Mouse (Mus musculus): ENCODE data around the gene Umps. TPM values are rescaled to one million over a fixed set of nuclear protein-coding genes. Genes with fewer than 3 reads are reported as not detected.
A peak's percentile ranks its signal among the peaks of the same experiment; 100 is the strongest.

Gene Umps
- polyA plus RNA-seq, 1 experiment: 16.5 TPM

DNA sequence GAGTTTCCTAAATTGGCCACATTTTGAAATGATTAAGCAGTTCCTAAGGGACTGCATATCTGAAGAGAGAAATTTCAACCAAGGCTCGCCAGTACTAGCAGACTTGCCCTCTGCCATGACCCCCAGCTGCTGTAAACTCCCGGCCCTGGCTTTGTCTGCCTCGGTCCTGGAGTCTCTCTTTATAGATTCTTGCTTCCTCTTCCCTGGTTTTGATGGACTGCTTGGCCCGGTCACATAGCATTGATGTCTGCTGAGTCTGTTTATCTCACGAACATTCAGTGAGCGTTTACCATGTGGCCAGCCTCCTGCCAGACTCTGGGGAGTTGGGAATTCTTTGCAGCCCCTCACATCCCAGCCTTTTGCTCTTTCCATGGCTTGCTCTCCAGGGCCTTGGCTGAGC is 22.1 kb downstream of the Umps start:
- H3K27ac ChIP-seq (ENCODE audit: insufficient read depth, low read depth, low read length): peak overlapping the region; percentile 8; the same call in 1 of the 2 replicates
- H3K4me1 ChIP-seq (ENCODE audit: control insufficient read depth, insufficient read depth, low read length): peaks cover 38% of the 10 kb centered on the region
- H3K36me3 ChIP-seq (ENCODE audit: control insufficient read depth, insufficient read depth, low read length): peaks cover 2% of the 10 kb centered on the region; the same call in 1 of the 2 replicates
- WGBS: 56% methylated on average over 6 of the region's 6 CpGs
- DNase-seq: peak; percentile 75
- H3K4me3 ChIP-seq (ENCODE audit: insufficient read depth, low read depth, low read length): no peak overlapping the region
- H3K27me3 ChIP-seq (replicated peaks; ENCODE audit: control insufficient read depth, insufficient read depth, low read length): no peaks in the 10 kb centered on the region
- TF ChIP-seq CTCF (conservative IDR thresholded peaks at IDR 0.05; ENCODE audit: insufficient read depth, insufficient read length, low read depth, low read length) (no peak), POLR2A (IDR thresholded peaks at IDR 0.05; ENCODE audit: low read depth, low read length) (no peak)

DNA sequence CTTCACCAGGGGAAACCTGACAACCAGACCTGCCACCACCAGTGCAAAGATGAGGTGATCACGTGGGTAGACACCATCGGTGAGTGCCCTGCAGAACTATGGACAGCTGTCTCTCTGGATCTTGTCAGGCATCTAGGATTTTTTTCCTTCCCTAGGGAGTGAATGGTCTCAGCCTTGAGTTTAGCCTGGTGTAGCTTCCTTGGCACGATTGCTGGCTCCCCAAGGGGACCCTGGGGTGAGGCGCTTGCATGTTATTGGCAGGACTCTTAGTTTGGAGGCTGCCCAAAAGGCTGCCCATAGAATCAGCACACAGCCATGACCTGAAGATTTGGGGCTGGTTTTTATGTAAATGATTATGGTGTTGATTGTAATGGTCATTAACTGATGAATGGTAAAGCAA is 22.7 kb downstream of the Umps start:
- Histone ChIP-seq H3K4me3 (ENCODE audit: insufficient read depth, low read depth, low read length) (no peak overlapping the region), H3K27ac (ENCODE audit: insufficient read depth, low read depth, low read length) (no peak overlapping the region), H3K4me1 (ENCODE audit: control insufficient read depth, insufficient read depth, low read length) (peaks cover 40% of the 10 kb centered on the region), H3K27me3 (replicated peaks; ENCODE audit: control insufficient read depth, insufficient read depth, low read length) (no peaks in the 10 kb centered on the region), H3K36me3 (ENCODE audit: control insufficient read depth, insufficient read depth, low read length) (peaks cover 2% of the 10 kb centered on the region; the same call in 1 of the 2 replicates)
- 89% methylated on average over 4 of the region's 4 CpGs for WGBS
- TF ChIP-seq POLR2A (IDR thresholded peaks at IDR 0.05; ENCODE audit: low read depth, low read length): no peak
- TF ChIP-seq CTCF (conservative IDR thresholded peaks at IDR 0.05; ENCODE audit: insufficient read depth, insufficient read length, low read depth, low read length): no peak
- no peak for DNase-seq

GRCm38 (mm10) chr16:33943388-33943787 is 23.4 kb downstream of the Umps start:
- H3K27me3 ChIP-seq (replicated peaks; ENCODE audit: control insufficient read depth, insufficient read depth, low read length): no peaks in the 10 kb centered on the region
- H3K27ac ChIP-seq (ENCODE audit: insufficient read depth, low read depth, low read length): no peak overlapping the region
- no peaks in the 10 kb centered on the region for H3K36me3 ChIP-seq (ENCODE audit: control insufficient read depth, insufficient read depth, low read length)
- H3K4me3 ChIP-seq (ENCODE audit: insufficient read depth, low read depth, low read length): no peak overlapping the region
- H3K4me1 ChIP-seq (ENCODE audit: control insufficient read depth, insufficient read depth, low read length): peaks cover 39% of the 10 kb centered on the region
- DNase-seq: no peak
- WGBS: 99% methylated on average over 6 of the region's 6 CpGs
- TF ChIP-seq CTCF (conservative IDR thresholded peaks at IDR 0.05; ENCODE audit: insufficient read depth, insufficient read length, low read depth, low read length): no peak
- TF ChIP-seq POLR2A (IDR thresholded peaks at IDR 0.05; ENCODE audit: low read depth, low read length): no peak

DNA sequence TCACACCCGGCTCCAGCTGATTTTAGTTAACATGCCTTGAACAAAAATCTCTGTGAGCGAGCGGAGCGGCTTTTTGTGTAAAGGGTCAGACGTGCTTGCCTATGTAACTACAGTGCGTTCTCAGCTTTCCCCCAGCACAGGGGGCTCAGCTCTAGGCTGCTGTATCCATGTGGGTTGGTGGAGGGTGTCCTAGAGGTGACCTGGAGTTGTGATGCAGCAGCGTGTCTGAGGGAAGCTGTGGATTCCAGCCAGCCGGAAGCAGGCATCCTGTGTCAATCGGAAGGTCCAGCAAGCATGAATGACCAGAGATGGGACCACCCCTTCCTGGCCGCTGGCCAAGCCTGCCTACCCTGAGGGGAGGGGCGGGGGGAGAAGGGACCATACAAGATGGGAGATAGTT is 24.5 kb downstream of the Umps start:
- peak; percentile 90 for DNase-seq
- TF ChIP-seq POLR2A (IDR thresholded peaks at IDR 0.05; ENCODE audit: low read depth, low read length) (no peak), CTCF (conservative IDR thresholded peaks at IDR 0.05; ENCODE audit: insufficient read depth, insufficient read length, low read depth, low read length) (no peak)
- H3K27me3 ChIP-seq (replicated peaks; ENCODE audit: control insufficient read depth, insufficient read depth, low read length): no peaks in the 10 kb centered on the region
- H3K4me1 ChIP-seq (ENCODE audit: control insufficient read depth, insufficient read depth, low read length): peaks cover 42% of the 10 kb centered on the region
- 52% methylated on average over 11 of the region's 11 CpGs for whole genome bisulfite sequencing
- no peak overlapping the region for H3K4me3 ChIP-seq (ENCODE audit: insufficient read depth, low read depth, low read length)
- H3K27ac ChIP-seq (ENCODE audit: insufficient read depth, low read depth, low read length): no peak overlapping the region
- no peaks in the 10 kb centered on the region for H3K36me3 ChIP-seq (ENCODE audit: control insufficient read depth, insufficient read depth, low read length)

DNA sequence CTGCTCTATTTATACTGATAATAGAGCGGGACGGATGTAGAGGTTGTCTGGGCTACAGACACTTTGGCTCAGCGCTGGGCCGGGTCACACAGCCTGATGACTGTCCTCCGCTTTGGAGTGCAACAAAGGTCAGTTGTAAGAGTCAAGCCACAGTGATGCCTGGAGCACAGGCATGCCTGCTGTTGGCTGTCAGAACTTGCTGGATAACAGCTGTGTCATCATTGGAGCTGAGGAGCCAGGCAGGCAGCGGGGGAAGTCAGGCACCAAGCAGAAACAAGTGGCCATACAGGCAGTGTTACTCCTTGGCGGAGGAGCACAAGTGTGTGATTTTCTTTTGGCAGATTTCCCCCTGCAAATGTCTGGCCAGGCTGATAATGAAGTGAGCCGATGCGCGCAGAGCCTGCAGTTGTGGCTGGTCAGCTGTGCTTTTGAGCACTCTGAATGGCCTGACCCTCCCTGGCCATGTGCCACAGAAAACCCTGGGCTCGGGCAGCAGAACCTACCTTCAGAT is 25.5 kb downstream of the Umps start:
- TF ChIP-seq CTCF (conservative IDR thresholded peaks at IDR 0.05; ENCODE audit: insufficient read depth, insufficient read length, low read depth, low read length) (no peak), POLR2A (IDR thresholded peaks at IDR 0.05; ENCODE audit: low read depth, low read length) (no peak)
- WGBS: 39% methylated on average over 11 of the region's 11 CpGs
- H3K27me3 ChIP-seq (replicated peaks; ENCODE audit: control insufficient read depth, insufficient read depth, low read length): no peaks in the 10 kb centered on the region
- DNase-seq: peak; percentile 78
- no peak overlapping the region for H3K4me3 ChIP-seq (ENCODE audit: insufficient read depth, low read depth, low read length)
- H3K4me1 ChIP-seq (ENCODE audit: control insufficient read depth, insufficient read depth, low read length): peaks cover 37% of the 10 kb centered on the region
- H3K27ac ChIP-seq (ENCODE audit: insufficient read depth, low read depth, low read length): no peak overlapping the region; the same call in 1 of the 2 replicates
- H3K36me3 ChIP-seq (ENCODE audit: control insufficient read depth, insufficient read depth, low read length): no peaks in the 10 kb centered on the region

- no peak overlapping the region for H3K27ac ChIP-seq (ENCODE audit: insufficient read depth, low read depth, low read length)
- TF ChIP-seq POLR2A (IDR thresholded peaks at IDR 0.05; ENCODE audit: low read depth, low read length) (no peak), CTCF (conservative IDR thresholded peaks at IDR 0.05; ENCODE audit: insufficient read depth, insufficient read length, low read depth, low read length) (no peak)
Observed at GRCm38 (mm10) chr16:33940095-33940494, 26.7 kb downstream of the Umps start.

DNA sequence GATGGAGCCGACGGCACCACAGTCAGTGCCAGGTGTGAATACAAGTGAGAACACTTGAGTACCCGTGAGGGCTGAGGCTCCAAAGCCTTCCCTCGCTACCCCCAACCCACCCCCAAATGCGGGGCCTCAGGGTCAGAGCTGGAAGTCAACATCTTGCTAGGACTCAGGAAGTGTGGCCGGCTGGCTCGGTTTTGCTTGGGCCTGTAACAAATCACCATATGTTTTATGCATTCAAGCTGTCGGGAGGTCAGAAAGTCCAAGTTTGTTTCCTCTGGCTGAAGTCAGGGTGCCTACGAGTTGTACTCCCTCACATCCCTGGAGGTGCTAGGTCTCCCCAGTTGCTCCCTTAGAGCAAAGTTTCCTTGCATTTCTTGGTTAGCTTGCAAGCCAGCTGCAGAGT is 27.2 kb downstream of the Umps start:
- Histone ChIP-seq H3K36me3 (ENCODE audit: control insufficient read depth, insufficient read depth, low read length) (no peaks in the 10 kb centered on the region), H3K27ac (ENCODE audit: insufficient read depth, low read depth, low read length) (no peak overlapping the region), H3K27me3 (replicated peaks; ENCODE audit: control insufficient read depth, insufficient read depth, low read length) (no peaks in the 10 kb centered on the region), H3K4me1 (ENCODE audit: control insufficient read depth, insufficient read depth, low read length) (peaks cover 28% of the 10 kb centered on the region), H3K4me3 (ENCODE audit: insufficient read depth, low read depth, low read length) (no peak overlapping the region)
- 44% methylated on average over 9 of the region's 9 CpGs for WGBS
- no peak for DNase-seq
- TF ChIP-seq POLR2A (IDR thresholded peaks at IDR 0.05; ENCODE audit: low read depth, low read length) (no peak), CTCF (conservative IDR thresholded peaks at IDR 0.05; ENCODE audit: insufficient read depth, insufficient read length, low read depth, low read length) (no peak)

More at GRCm38 (mm10) chr16:33940095-33940494, 26.7 kb downstream of the Umps start:
- no peak for DNase-seq
- Histone ChIP-seq H3K4me1 (ENCODE audit: control insufficient read depth, insufficient read depth, low read length) (peaks cover 28% of the 10 kb centered on the region), H3K36me3 (ENCODE audit: control insufficient read depth, insufficient read depth, low read length) (no peaks in the 10 kb centered on the region), H3K27me3 (replicated peaks; ENCODE audit: control insufficient read depth, insufficient read depth, low read length) (no peaks in the 10 kb centered on the region), H3K4me3 (ENCODE audit: insufficient read depth, low read depth, low read length) (no peak overlapping the region)
- 80% methylated on average over 5 of the region's 5 CpGs for WGBS
